Mouse (Mus musculus) spleen, postnatal 10 days (tissue): ENCODE measurements around the gene Cep44.

ENCODE experiments used
- DNase-seq, 2 experiments: peaks; one replicate each; pipeline ENCODE4 v3.0.0; 2021 to 2022; ENCODE audit warnings: low spot score in 2 of 2

Cep44 gene

DNA sequence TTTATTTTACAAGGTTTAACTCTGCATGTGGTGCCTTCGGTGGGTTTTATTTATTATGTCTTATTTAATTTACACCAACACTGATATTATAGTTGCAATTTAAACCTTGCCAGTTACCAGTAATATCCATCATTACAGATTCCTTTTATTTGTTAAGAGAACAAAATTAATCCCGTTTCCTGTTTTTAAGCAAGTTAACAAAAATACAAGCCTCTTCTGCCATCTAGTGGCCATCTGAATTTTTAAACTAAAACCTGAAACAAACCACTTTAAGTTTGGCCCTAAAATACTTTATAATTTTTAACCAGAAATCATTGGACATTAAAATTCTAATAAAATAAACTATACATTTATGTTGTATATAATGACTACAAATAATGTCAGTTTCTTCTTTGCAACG lies 64.8 kb downstream of the Cep44 start:
- no peak for DNase-seq
